Mouse (Mus musculus): ENCODE measurements around the gene Tyk2.

DNA sequence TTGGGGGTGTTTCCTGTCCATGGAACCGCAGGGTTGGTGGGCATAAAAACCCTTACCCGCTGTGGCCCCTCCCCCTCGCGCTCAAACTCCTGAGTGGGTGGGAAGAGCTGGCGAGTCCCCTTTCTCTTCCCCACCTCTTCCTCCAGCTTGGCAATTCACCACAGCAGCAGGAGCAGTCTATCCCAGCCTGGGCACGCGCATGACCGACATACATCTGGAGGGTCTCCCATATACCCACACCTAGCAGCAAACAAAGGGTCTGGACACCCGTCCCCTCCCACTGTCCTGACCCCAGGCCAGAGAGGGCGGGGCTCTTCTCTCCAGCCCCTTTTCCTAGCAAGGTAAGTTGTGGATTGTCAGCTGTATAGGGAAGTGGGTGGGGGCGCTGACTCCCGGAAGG, 22.3 kb upstream of the Tyk2 start:
- no peak for TF ChIP-seq POLR2A (IDR thresholded peaks at IDR 0.05; ENCODE audit: low read depth, low read length)
- no peak for TF ChIP-seq CTCF (IDR thresholded peaks at IDR 0.05; ENCODE audit: extremely low read depth, insufficient read length, insufficient replicate concordance, low read depth, low read length)
